Mouse (Mus musculus): Measurements from ENCODE around the gene Eomes.

DNA sequence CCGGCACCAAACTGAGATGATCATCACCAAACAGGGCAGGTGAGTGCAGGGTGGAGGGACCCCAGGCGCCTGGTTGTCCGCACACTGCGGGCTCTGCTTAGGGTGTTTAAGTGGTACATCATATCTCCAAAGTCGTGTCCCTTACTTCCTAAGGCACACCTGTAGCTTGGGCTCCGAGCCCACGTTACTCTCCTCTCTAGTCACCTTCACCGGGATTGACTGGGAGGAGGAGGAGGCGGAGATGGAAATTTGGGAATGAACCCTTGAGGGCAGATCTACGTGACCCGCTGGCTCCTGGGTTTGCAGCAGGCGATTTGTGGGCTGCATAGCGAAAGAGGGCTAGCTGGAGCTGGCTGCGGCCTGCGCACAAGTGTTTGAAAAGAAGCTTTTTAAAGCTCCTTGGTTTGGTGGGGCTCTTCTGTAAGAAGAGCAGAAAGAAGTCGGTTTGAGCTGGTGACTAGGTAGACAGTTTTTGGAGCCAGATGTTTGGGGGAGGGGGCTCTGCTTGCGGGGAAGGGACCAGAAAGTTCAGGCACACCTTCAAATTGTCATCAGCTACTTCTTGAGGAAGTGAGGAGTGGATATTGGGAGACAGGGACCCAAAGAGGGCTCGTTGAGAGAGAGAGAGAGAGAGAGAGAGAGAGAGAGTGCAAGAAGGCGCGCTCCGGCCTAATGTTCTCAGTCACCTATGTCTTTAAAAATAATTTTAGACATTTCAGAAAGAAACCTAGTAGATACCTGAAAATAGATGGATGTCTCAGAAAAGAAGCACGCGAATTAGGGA lies 1.7 kb downstream of the Eomes start:
- TF ChIP-seq CTCF (IDR thresholded peaks at IDR 0.05; ENCODE audit: control insufficient read depth, insufficient read depth, low read length) (no peak), POLR2A (IDR thresholded peaks at IDR 0.05; ENCODE audit: borderline replicate concordance, control insufficient read depth, low read depth, low read length) (no peak)

Measured in bone marrow, adult 2 months (tissue).